Mouse (Mus musculus): ENCODE measurements around the gene Dbh. TPM values are rescaled to one million over a fixed set of nuclear protein-coding genes. Genes with fewer than 3 reads are reported as not detected.

Gene Dbh
- polyA plus RNA-seq, 1 experiment from 2014 or later: not detected

GRCm38 (mm10) chr2:27166999-27167398 is 2.0 kb downstream of the Dbh start:
- no peaks in the 10 kb centered on the region for H3K9me3 ChIP-seq (replicated peaks)
- H3K9ac ChIP-seq: no peak overlapping the region
- 38% methylated on average over 2 of the region's 2 CpGs for WGBS
- no peaks in the 10 kb centered on the region for H3K27me3 ChIP-seq
- ATAC-seq: no peak
- no peak overlapping the region for H3K4me2 ChIP-seq
- H3K36me3 ChIP-seq (ENCODE audit: poor library complexity, severe bottlenecking): no peaks in the 10 kb centered on the region
- H3K4me1 ChIP-seq: peaks cover 6% of the 10 kb centered on the region; the same call in 1 of the 2 replicates
- no peak overlapping the region for H3K27ac ChIP-seq
- H3K4me3 ChIP-seq: no peak overlapping the region

DNA sequence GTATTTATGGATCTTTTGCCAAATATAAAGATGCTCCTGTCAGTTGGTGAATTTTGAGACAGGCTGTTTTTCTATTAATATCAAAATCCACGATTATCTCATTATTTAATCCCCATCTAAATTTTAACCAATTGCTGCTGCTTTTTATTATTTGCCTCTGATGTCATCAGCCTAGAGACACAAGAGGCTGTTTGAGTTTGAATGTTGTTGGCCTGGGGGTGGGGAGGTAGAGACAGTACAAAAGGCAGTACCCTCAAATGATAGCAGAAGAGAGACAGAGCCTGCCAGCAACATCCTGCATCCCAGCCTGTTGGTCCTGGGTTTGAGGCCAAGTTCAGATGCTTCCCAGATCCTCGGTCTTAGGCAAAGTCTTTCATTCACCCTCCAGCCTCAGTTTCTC is 9.2 kb downstream of the Dbh start:
- 71% methylated on average over 2 of the region's 2 CpGs for WGBS
- ATAC-seq: no peak
- Histone ChIP-seq H3K9ac (no peak overlapping the region), H3K4me3 (no peak overlapping the region), H3K36me3 (ENCODE audit: poor library complexity, severe bottlenecking) (no peaks in the 10 kb centered on the region), H3K27me3 (no peaks in the 10 kb centered on the region), H3K27ac (no peak overlapping the region), H3K9me3 (replicated peaks) (no peaks in the 10 kb centered on the region), H3K4me1 (no peaks in the 10 kb centered on the region), H3K4me2 (no peak overlapping the region)

DNA sequence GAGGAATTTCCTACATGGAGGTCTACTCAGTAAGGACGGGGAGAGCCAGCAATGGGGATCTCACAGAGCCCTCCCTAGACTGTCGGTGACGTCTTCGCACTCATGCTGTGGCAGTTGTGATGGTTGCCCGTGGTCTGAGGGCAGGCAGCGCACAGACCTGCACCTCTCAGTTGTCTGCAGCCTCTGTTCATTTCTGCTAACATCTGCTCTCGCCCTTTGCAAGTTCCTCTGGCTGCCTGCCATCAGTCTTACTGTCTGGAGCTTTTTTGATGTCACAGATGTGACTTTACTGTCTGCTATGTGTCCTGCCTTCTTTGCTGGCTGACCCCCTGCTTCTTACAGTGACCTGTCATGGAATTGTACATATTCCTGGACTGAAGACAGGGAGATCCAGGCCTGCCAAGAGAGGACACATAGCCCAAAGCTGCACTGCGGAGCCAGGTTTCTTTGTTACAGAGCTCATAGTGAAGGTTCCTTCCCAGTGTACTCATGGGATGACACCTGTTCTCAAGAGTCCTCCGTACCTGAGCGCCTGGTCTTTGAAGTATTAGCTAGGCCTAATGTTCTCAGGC is 10.7 kb downstream of the Dbh start:
- 82% methylated on average over 10 of the region's 10 CpGs for WGBS
- Histone ChIP-seq H3K4me2 (no peak overlapping the region), H3K27me3 (no peaks in the 10 kb centered on the region), H3K9me3 (replicated peaks) (no peaks in the 10 kb centered on the region), H3K9ac (no peak overlapping the region), H3K27ac (no peak overlapping the region), H3K4me1 (no peaks in the 10 kb centered on the region), H3K36me3 (ENCODE audit: poor library complexity, severe bottlenecking) (no peaks in the 10 kb centered on the region), H3K4me3 (no peak overlapping the region)
- no peak for ATAC-seq

DNA sequence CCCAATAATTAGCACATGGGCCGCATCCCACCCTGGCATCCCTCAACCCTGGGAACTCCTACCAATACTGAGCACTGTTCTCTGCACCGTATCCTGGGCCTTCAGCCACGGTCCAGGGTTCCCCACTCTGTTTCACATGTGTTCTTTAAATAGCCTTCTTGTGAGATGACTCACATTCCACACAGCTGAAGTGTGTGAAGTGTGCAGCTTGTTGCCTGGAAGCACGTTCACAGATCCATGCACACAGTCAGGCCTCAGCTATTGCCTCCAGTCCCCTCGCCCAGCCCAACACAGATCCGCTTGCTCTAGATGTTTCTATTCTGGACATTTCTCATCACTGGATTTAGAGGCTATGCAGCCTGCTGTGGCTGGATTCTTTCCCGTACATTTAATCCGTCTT is 14.1 kb downstream of the Dbh start:
- H3K4me2 ChIP-seq: no peak overlapping the region
- ATAC-seq: no peak
- 81% methylated on average over 8 of the region's 8 CpGs for WGBS

DNA sequence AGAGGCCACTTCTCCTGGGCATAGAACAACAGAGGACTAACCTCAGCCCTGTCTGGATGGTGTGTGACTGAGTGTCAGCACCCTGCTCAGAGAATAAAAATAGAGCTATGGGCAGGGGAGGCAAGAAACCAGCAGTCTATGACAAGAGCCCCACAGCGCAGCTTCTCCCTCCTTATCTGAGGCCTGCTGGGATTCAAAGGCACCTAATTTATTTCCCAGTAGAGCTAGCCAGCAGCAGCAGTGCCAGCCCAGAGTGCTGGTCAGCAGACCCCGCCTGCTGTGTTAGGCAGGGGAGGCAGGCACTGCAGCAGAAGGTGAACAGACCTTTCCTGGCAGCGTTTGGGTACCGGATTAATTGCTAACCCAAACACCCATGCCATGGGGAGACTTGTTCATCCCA is 16.9 kb downstream of the Dbh start:
- Histone ChIP-seq H3K36me3 (ENCODE audit: poor library complexity, severe bottlenecking) (no peaks in the 10 kb centered on the region), H3K4me3 (no peak overlapping the region), H3K27me3 (no peaks in the 10 kb centered on the region), H3K4me1 (no peaks in the 10 kb centered on the region), H3K9me3 (replicated peaks) (no peaks in the 10 kb centered on the region), H3K4me2 (no peak overlapping the region), H3K9ac (no peak overlapping the region), H3K27ac (no peak overlapping the region)
- 77% methylated on average over 4 of the region's 4 CpGs for WGBS
- ATAC-seq: no peak

More for the DNA sequence above, 14.1 kb downstream of the Dbh start:
- Histone ChIP-seq H3K27ac (no peak overlapping the region), H3K36me3 (ENCODE audit: poor library complexity, severe bottlenecking) (no peaks in the 10 kb centered on the region), H3K4me1 (no peaks in the 10 kb centered on the region), H3K9me3 (replicated peaks) (no peaks in the 10 kb centered on the region), H3K27me3 (no peaks in the 10 kb centered on the region), H3K9ac (no peak overlapping the region), H3K4me3 (no peak overlapping the region)

DNA sequence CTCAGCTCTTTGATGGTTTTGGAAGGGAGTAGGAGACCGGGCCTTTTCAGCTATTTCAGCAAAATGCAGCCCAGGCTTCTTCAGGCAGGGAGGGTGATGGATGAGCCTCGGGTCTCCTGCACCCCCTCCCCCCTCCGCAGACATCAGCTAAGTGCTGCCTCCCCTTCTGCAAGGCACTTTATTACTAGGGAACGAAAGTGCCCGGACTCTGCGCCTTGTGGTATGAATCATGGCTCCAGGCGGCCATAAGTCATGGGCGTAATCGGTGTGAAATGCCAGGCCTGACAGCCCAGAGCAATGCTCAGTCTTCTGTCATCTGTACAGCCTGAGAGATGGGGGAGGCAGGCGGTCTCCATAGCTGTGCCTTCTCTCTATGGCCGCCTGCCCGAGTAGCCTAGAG is 18.7 kb downstream of the Dbh start:
- no peak for ATAC-seq
- WGBS: 87% methylated on average over 12 of the region's 12 CpGs
- Histone ChIP-seq H3K4me1 (no peaks in the 10 kb centered on the region), H3K36me3 (ENCODE audit: poor library complexity, severe bottlenecking) (no peaks in the 10 kb centered on the region), H3K4me2 (no peak overlapping the region), H3K9me3 (replicated peaks) (no peaks in the 10 kb centered on the region), H3K27me3 (no peaks in the 10 kb centered on the region), H3K9ac (no peak overlapping the region), H3K27ac (no peak overlapping the region), H3K4me3 (no peak overlapping the region)

- no peak overlapping the region for H3K9ac ChIP-seq
- H3K4me3 ChIP-seq: no peak overlapping the region
- H3K27ac ChIP-seq: no peak overlapping the region
- H3K9me3 ChIP-seq (replicated peaks): no peaks in the 10 kb centered on the region
- H3K36me3 ChIP-seq (ENCODE audit: poor library complexity, severe bottlenecking): no peaks in the 10 kb centered on the region
- no peak for ATAC-seq
- H3K4me2 ChIP-seq: no peak overlapping the region
- H3K4me1 ChIP-seq: no peaks in the 10 kb centered on the region; the same call in 1 of the 2 replicates
- no peaks in the 10 kb centered on the region for H3K27me3 ChIP-seq
- 89% methylated on average over 6 of the region's 6 CpGs for WGBS
These were observed 22.5 kb downstream of the Dbh start for GRCm38 (mm10) chr2:27187531-27187930.

- WGBS: 71% methylated on average over 4 of the region's 4 CpGs
- ATAC-seq: no peak
- H3K9me3 ChIP-seq (replicated peaks): no peaks in the 10 kb centered on the region
- no peaks in the 10 kb centered on the region for H3K36me3 ChIP-seq (ENCODE audit: poor library complexity, severe bottlenecking)
- H3K4me2 ChIP-seq: no peak overlapping the region
- H3K4me1 ChIP-seq: no peaks in the 10 kb centered on the region; the same call in 1 of the 2 replicates
- H3K27me3 ChIP-seq: no peaks in the 10 kb centered on the region
- H3K4me3 ChIP-seq: no peak overlapping the region
- no peak overlapping the region for H3K27ac ChIP-seq
- no peak overlapping the region for H3K9ac ChIP-seq
These were observed 25.0 kb downstream of the Dbh start for GRCm38 (mm10) chr2:27189994-27190393.

GRCm38 (mm10) chr2:27198551-27199246 is 33.7 kb downstream of the Dbh start:
- no peak overlapping the region for H3K4me2 ChIP-seq
- H3K9ac ChIP-seq: no peak overlapping the region
- H3K4me3 ChIP-seq: no peak overlapping the region
- no peak for ATAC-seq
- H3K36me3 ChIP-seq (ENCODE audit: poor library complexity, severe bottlenecking): no peaks in the 10 kb centered on the region
- no peaks in the 10 kb centered on the region; the same call in 1 of the 2 replicates for H3K9me3 ChIP-seq (replicated peaks)
- no peaks in the 10 kb centered on the region for H3K4me1 ChIP-seq
- no peaks in the 10 kb centered on the region for H3K27me3 ChIP-seq
- no peak overlapping the region for H3K27ac ChIP-seq
- WGBS: 65% methylated on average over 5 of the region's 5 CpGs

- H3K9ac ChIP-seq: no peak overlapping the region
- no peaks in the 10 kb centered on the region; the same call in 1 of the 2 replicates for H3K9me3 ChIP-seq (replicated peaks)
- no peaks in the 10 kb centered on the region for H3K4me1 ChIP-seq
- no peak overlapping the region for H3K27ac ChIP-seq
- H3K4me2 ChIP-seq: no peak overlapping the region
- no peaks in the 10 kb centered on the region for H3K36me3 ChIP-seq (ENCODE audit: poor library complexity, severe bottlenecking)
- H3K27me3 ChIP-seq: no peaks in the 10 kb centered on the region
- no peak for ATAC-seq
- H3K4me3 ChIP-seq: no peak overlapping the region
- WGBS: 72% methylated on average over 1 of the region's 1 CpGs
These were observed 35.6 kb downstream of the Dbh start for GRCm38 (mm10) chr2:27200586-27200985.

DNA sequence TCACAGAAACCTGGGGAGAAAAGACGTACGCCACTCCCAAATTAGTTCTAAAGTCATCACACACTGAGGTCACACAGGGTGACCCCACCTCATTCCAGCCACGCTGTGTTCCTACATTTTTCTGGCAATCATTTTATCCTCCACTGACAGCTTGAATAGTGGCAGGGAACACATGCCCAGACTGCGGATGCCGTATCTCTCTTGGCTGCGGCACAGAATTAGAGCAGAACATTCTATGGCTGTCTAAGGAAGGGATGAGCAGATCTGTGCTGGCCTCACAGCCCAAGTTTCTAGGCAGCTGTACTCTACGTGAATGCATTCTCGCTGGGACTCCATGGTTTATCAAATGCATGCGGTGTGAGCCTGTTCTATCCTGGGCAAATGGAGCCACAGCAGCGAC is 40.6 kb downstream of the Dbh start:
- ATAC-seq: no peak
- Histone ChIP-seq H3K27ac (0 out of 2 replicates have a peak overlapping the region, but pooled peaks have one; percentile 1), H3K4me1 (no peaks in the 10 kb centered on the region), H3K36me3 (ENCODE audit: poor library complexity, severe bottlenecking) (no peaks in the 10 kb centered on the region), H3K9ac (no peak overlapping the region), H3K4me3 (no peak overlapping the region), H3K27me3 (no peaks in the 10 kb centered on the region), H3K9me3 (replicated peaks) (no peaks in the 10 kb centered on the region; the same call in 1 of the 2 replicates), H3K4me2 (no peak overlapping the region)
- WGBS: 81% methylated on average over 10 of the region's 10 CpGs

GRCm38 (mm10) chr2:27206128-27206797 is 41.2 kb downstream of the Dbh start:
- H3K9me3 ChIP-seq (replicated peaks): no peaks in the 10 kb centered on the region; the same call in 1 of the 2 replicates
- no peaks in the 10 kb centered on the region for H3K27me3 ChIP-seq
- H3K9ac ChIP-seq: no peak overlapping the region
- H3K36me3 ChIP-seq (ENCODE audit: poor library complexity, severe bottlenecking): no peaks in the 10 kb centered on the region
- no peak for ATAC-seq
- H3K4me1 ChIP-seq: no peaks in the 10 kb centered on the region
- H3K27ac ChIP-seq: 0 out of 2 replicates have a peak overlapping the region, but pooled peaks have one; percentile 1
- WGBS: 85% methylated on average over 15 of the region's 15 CpGs
- no peak overlapping the region for H3K4me3 ChIP-seq
- H3K4me2 ChIP-seq: no peak overlapping the region

All from forebrain, embryonic 13.5 days (tissue).